Mouse (Mus musculus): ENCODE data around the gene Usf2. TPM values are rescaled to one million over a fixed set of nuclear protein-coding genes. Genes with fewer than 3 reads are reported as not detected.

The Usf2 gene
- polyA plus RNA-seq, 1 experiment from 2014 or later = 17.2 TPM

DNA sequence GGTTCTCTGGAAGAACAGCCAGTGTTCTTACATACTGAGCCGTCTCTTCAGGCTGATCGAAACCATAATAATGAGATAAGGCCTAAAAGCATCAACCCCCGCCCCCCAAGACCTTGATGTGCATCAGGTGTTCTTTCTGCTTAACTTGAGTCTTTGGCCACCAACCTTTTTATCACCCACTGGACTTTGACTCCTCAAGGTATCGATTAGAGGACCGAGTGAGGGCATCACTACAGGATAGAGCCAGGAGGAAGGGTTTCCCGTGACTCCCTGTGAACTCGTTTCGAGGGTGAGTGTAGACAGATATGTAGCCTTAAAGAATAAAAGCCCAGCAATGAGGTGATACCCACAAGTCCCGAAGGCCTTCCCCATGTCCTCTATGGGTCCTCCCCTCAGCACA is 28.8 kb upstream of the Usf2 start:
- no peak overlapping the region for H3K4me3 ChIP-seq (ENCODE audit: control insufficient read depth in 1 of 2, insufficient read depth in 1 of 2, low read depth in 1 of 2, low read length in 2 of 2)
- H3K9me3 ChIP-seq (ENCODE audit: control insufficient read depth, low read length) = 0 out of 2 replicates have a peak, but pooled peaks cover 3% of the 10 kb centered on the region
- no peak overlapping the region for H3K9ac ChIP-seq (ENCODE audit: low read length)
- no peak overlapping the region for H3K27ac ChIP-seq (replicated peaks in 1 of 2; ENCODE audit: control insufficient read depth in 1 of 2, insufficient read depth in 1 of 2, low read depth in 2 of 2, low read length in 2 of 2)
- no peaks in the 10 kb centered on the region for H3K36me3 ChIP-seq (ENCODE audit: control insufficient read depth, insufficient read depth, low read length)
- H3K4me2 ChIP-seq (ENCODE audit: low read length) = no peak overlapping the region
- H3K4me1 ChIP-seq (ENCODE audit: control insufficient read depth in 2 of 2, insufficient read depth in 2 of 2, low read length in 2 of 2) = no peaks in the 10 kb centered on the region
- H3K27me3 ChIP-seq (ENCODE audit: control insufficient read depth, insufficient read depth, low read length) = no peaks in the 10 kb centered on the region
- WGBS = 80% methylated on average over 9 of the region's 9 CpGs
- ATAC-seq (ENCODE audit: insufficient number of reproducible peaks, insufficient read depth, low FRiP score, low read depth) = no peak

DNA sequence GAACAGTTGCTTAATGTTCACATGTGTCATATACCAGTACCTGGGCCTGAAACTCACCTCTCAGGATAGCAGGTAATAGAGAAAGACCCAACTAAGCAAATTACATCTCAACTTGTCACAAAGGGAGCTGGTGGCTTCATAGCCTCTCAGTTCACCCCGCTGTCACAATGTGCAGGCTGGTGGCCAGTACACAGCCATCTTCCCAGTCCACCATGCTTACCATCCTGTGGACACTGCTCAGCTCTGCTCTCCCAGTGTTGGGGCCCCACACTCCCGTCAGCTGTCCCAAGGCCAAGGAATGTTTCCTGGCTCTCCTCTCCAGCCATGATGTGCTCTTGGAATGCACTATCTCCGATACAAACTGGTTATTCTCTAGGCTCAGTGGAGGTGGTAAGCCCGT is 25.1 kb upstream of the Usf2 start:
- no peak overlapping the region for H3K4me2 ChIP-seq (ENCODE audit: low read length)
- WGBS = 80% methylated on average over 4 of the region's 4 CpGs
- no peaks in the 10 kb centered on the region for H3K27me3 ChIP-seq (ENCODE audit: control insufficient read depth, insufficient read depth, low read length)
- H3K4me1 ChIP-seq (ENCODE audit: control insufficient read depth in 2 of 2, insufficient read depth in 2 of 2, low read length in 2 of 2) = no peaks in the 10 kb centered on the region
- ATAC-seq (ENCODE audit: insufficient number of reproducible peaks, insufficient read depth, low FRiP score, low read depth) = no peak
- no peak overlapping the region for H3K9ac ChIP-seq (ENCODE audit: low read length)
- no peak overlapping the region for H3K4me3 ChIP-seq (ENCODE audit: control insufficient read depth in 1 of 2, insufficient read depth in 1 of 2, low read depth in 1 of 2, low read length in 2 of 2)
- no peak overlapping the region for H3K27ac ChIP-seq (replicated peaks in 1 of 2; ENCODE audit: control insufficient read depth in 1 of 2, insufficient read depth in 1 of 2, low read depth in 2 of 2, low read length in 2 of 2)
- no peaks in the 10 kb centered on the region for H3K36me3 ChIP-seq (ENCODE audit: control insufficient read depth, insufficient read depth, low read length)
- H3K9me3 ChIP-seq (ENCODE audit: control insufficient read depth, low read length) = 0 out of 2 replicates have a peak, but pooled peaks cover 5% of the 10 kb centered on the region

DNA sequence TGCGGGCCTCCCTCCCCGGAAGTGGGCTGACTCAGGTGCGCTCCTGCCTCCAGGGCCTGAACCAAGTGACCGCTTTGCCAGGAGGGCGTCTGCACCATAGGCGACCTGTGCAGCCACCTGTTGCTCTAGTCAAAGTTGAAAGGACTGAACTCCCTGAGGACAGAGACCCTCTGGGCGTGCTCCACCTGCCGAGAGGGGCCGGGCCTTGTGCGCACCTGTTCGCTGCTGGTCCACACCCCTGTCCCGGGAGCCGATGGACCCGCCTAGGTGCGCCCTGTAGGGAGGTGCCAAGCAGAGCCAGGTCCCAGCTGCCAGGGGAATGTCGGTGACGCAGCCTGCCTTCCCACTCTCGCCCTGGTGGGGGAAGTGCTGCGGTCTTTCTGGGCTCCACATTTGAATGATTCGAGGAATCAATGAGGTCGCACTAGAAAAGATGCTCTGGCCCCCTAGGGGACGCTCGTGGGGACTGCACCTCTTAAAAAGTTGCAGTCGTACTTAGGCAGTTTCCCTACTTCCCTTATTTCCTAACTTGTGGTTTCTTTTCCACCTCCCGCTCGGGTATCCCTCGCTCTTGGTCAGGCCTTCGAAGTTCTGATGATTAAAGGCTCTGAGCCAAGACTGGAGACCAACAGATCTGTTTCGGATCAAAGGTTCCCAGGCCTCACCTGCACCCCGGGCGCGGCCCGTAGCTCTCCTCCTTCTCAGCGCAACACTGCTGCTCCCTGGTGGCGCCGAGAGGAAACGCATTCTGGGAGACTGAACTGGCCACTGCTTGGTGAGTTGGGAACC is 17.1 kb upstream of the Usf2 start, which contains the start of gene Fam187b:
Gene Fam187b (plus strand): TSS at position 290 of the 789 bp plus-strand sequence.
- Histone ChIP-seq H3K4me1 (ENCODE audit: control insufficient read depth in 2 of 2, insufficient read depth in 2 of 2, low read length in 2 of 2) (peaks cover 9 to 10% of the 10 kb centered on the region in 2 experiments; a peak in 2 of 4 replicates), H3K4me3 (ENCODE audit: control insufficient read depth in 1 of 2, insufficient read depth in 1 of 2, low read depth in 1 of 2, low read length in 2 of 2) (peak within 1 kb of the TSS; percentile 40 to 44), H3K36me3 (ENCODE audit: control insufficient read depth, insufficient read depth, low read length) (no peaks in the 10 kb centered on the region), H3K27me3 (ENCODE audit: control insufficient read depth, insufficient read depth, low read length) (peaks cover 22% of the 10 kb centered on the region), H3K4me2 (ENCODE audit: low read length) (peak within 1 kb of the TSS; percentile 83), H3K27ac (replicated peaks in 1 of 2; ENCODE audit: control insufficient read depth in 1 of 2, insufficient read depth in 1 of 2, low read depth in 2 of 2, low read length in 2 of 2) (no peak within 1 kb of the TSS), H3K9ac (ENCODE audit: low read length) (peak within 1 kb of the TSS; percentile 56), H3K9me3 (ENCODE audit: control insufficient read depth, low read length) (no peaks in the 10 kb centered on the region)
- peak; percentile 66 for ATAC-seq (ENCODE audit: insufficient number of reproducible peaks, insufficient read depth, low FRiP score, low read depth)
- WGBS = 0% methylated on average over 34 of the region's 37 CpGs

DNA sequence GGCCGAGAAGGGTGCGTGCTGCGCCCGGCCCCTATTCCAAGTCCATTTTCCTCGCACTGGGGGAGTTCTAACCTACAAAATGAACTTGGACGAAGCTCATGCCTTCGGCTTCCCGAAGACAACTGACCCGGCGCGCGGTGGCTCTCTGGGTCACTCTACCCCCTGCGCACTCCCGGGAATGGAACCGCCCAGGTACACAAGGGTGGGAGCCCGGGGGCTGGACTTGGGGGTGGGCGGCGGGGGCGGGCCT is 16.6 kb upstream of the Usf2 start, which contains the start of gene Lsr:
Gene Lsr (minus strand): TSS at position 214 of the 250 bp plus-strand sequence.
- ATAC-seq (ENCODE audit: insufficient number of reproducible peaks, insufficient read depth, low FRiP score, low read depth) = no peak
- peaks cover 22% of the 10 kb centered on the region for H3K27me3 ChIP-seq (ENCODE audit: control insufficient read depth, insufficient read depth, low read length)
- peak within 1 kb of the TSS; percentile 40 to 44 for H3K4me3 ChIP-seq (ENCODE audit: control insufficient read depth in 1 of 2, insufficient read depth in 1 of 2, low read depth in 1 of 2, low read length in 2 of 2)
- H3K4me1 ChIP-seq (ENCODE audit: control insufficient read depth in 2 of 2, insufficient read depth in 2 of 2, low read length in 2 of 2) = peaks cover 9 to 10% of the 10 kb centered on the region in 2 experiments; a peak in 2 of 4 replicates
- H3K27ac ChIP-seq (replicated peaks in 1 of 2; ENCODE audit: control insufficient read depth in 1 of 2, insufficient read depth in 1 of 2, low read depth in 2 of 2, low read length in 2 of 2) = no peak within 1 kb of the TSS
- 2% methylated on average over 18 of the region's 19 CpGs for WGBS
- peak within 1 kb of the TSS; percentile 56 for H3K9ac ChIP-seq (ENCODE audit: low read length)
- H3K9me3 ChIP-seq (ENCODE audit: control insufficient read depth, low read length) = no peaks in the 10 kb centered on the region
- no peaks in the 10 kb centered on the region for H3K36me3 ChIP-seq (ENCODE audit: control insufficient read depth, insufficient read depth, low read length)
- peak within 1 kb of the TSS; percentile 83 for H3K4me2 ChIP-seq (ENCODE audit: low read length)

DNA sequence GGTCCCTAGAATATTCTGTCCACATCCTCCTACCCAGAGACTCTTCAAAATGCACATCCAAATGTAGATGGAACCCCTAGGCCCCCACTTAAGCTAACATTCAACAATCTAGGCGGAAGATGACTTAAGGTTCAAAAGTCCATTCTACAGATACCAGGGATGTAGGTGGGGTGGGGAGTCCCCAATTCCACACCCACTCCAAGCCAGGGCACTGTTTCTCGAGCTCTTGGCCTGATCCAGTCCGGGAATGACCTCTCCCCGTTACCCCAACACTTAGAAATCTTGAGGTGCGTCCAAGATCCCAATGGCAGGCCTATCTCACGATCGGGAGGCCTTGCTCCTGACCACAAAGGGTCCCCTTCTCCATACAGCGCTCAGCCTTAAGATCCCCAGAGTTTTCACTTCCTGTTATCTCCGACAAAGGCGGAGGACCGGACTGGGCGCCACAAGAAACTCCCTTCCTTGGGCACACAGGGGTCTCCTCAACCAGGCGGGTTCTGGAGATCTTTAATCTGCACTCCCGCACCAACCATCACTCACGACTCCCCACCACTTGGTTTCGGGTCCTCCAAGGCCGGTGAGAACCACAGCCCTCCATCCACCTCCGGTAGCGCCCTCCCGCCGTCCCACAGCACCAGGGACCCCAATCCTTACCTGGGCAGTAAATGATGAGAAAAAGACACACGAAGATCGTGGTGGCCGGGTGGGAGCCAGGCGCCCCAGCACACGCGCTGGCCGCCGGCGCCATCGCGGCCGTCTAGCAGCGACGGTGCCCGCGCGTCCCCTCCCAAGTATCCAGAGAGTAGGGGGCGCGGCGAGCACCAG is 16.0 kb upstream of the Usf2 start:
- peak overlapping the region; percentile 83 for H3K4me2 ChIP-seq (ENCODE audit: low read length)
- no peaks in the 10 kb centered on the region for H3K9me3 ChIP-seq (ENCODE audit: control insufficient read depth, low read length)
- H3K4me1 ChIP-seq (ENCODE audit: control insufficient read depth in 2 of 2, insufficient read depth in 2 of 2, low read length in 2 of 2) = peaks cover 9 to 10% of the 10 kb centered on the region in 2 experiments; a peak in 2 of 4 replicates
- H3K9ac ChIP-seq (ENCODE audit: low read length) = peak overlapping the region; percentile 56
- H3K36me3 ChIP-seq (ENCODE audit: control insufficient read depth, insufficient read depth, low read length) = no peaks in the 10 kb centered on the region
- 7% methylated on average over 41 of the region's 41 CpGs for WGBS
- no peak for ATAC-seq (ENCODE audit: insufficient number of reproducible peaks, insufficient read depth, low FRiP score, low read depth)
- peaks cover 22% of the 10 kb centered on the region for H3K27me3 ChIP-seq (ENCODE audit: control insufficient read depth, insufficient read depth, low read length)
- H3K4me3 ChIP-seq (ENCODE audit: control insufficient read depth in 1 of 2, insufficient read depth in 1 of 2, low read depth in 1 of 2, low read length in 2 of 2) = peak overlapping the region; percentile 40 to 44
- no peak overlapping the region for H3K27ac ChIP-seq (replicated peaks in 1 of 2; ENCODE audit: control insufficient read depth in 1 of 2, insufficient read depth in 1 of 2, low read depth in 2 of 2, low read length in 2 of 2)

DNA sequence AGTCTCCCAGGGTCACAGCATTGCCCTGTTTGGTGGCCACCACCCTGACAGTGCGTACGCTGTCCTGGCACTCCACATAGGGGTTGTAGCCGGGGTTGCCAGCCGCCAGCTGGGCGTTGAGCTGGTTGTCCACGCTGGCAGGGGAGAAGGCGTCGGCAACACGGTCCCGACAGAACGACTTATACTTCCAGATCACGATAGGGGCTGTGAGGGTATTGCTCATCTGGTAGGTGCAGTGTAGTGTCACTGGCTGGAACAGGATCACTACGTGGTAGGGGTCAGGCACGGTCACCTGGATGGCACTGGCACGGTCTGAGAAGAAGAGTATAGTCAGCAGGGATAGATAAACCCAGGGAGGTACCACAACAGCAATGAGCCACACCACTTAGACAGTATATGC is 15.3 kb upstream of the Usf2 start:
- Histone ChIP-seq H3K27ac (replicated peaks in 1 of 2; ENCODE audit: control insufficient read depth in 1 of 2, insufficient read depth in 1 of 2, low read depth in 2 of 2, low read length in 2 of 2) (no peak overlapping the region), H3K4me1 (ENCODE audit: control insufficient read depth in 2 of 2, insufficient read depth in 2 of 2, low read length in 2 of 2) (peaks cover 9 to 10% of the 10 kb centered on the region in 2 experiments; a peak in 2 of 4 replicates), H3K9ac (ENCODE audit: low read length) (no peak overlapping the region), H3K36me3 (ENCODE audit: control insufficient read depth, insufficient read depth, low read length) (no peaks in the 10 kb centered on the region), H3K27me3 (ENCODE audit: control insufficient read depth, insufficient read depth, low read length) (peaks cover 22% of the 10 kb centered on the region), H3K9me3 (ENCODE audit: control insufficient read depth, low read length) (no peaks in the 10 kb centered on the region), H3K4me3 (ENCODE audit: control insufficient read depth in 1 of 2, insufficient read depth in 1 of 2, low read depth in 1 of 2, low read length in 2 of 2) (no peak overlapping the region), H3K4me2 (ENCODE audit: low read length) (no peak overlapping the region)
- ATAC-seq (ENCODE audit: insufficient number of reproducible peaks, insufficient read depth, low FRiP score, low read depth) = no peak
- 87% methylated on average over 15 of the region's 15 CpGs for WGBS

DNA sequence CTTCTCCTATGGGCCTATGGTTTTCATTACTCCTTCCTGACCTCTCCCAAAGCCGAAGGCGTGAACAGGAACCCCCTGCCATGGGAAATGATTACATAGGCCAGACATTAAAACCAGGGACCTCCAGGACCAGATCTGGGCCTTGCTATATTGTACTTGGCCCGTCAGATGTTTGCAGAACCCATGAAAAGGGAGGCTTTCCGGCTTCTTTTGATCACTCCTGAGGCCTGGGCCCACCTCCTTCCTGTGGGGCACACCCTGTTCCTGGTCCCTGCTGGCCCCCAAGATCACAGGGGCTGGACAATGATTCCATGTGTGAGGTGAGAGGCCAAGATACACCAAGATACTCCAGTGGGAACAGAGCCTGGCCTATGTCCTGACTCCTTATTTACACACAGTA is 12.6 kb upstream of the Usf2 start:
- no peaks in the 10 kb centered on the region for H3K9me3 ChIP-seq (ENCODE audit: control insufficient read depth, low read length)
- H3K4me2 ChIP-seq (ENCODE audit: low read length) = no peak overlapping the region
- H3K4me1 ChIP-seq (ENCODE audit: control insufficient read depth in 2 of 2, insufficient read depth in 2 of 2, low read length in 2 of 2) = peaks cover 9 to 10% of the 10 kb centered on the region in 2 experiments; a peak in 2 of 4 replicates
- peak; percentile 40; the same call in 1 of the 2 replicates for ATAC-seq (ENCODE audit: insufficient number of reproducible peaks, insufficient read depth, low FRiP score, low read depth)
- 76% methylated on average over 4 of the region's 4 CpGs for WGBS
- H3K9ac ChIP-seq (ENCODE audit: low read length) = no peak overlapping the region
- no peak overlapping the region for H3K4me3 ChIP-seq (ENCODE audit: control insufficient read depth in 1 of 2, insufficient read depth in 1 of 2, low read depth in 1 of 2, low read length in 2 of 2)
- H3K27me3 ChIP-seq (ENCODE audit: control insufficient read depth, insufficient read depth, low read length) = peaks cover 22% of the 10 kb centered on the region
- H3K36me3 ChIP-seq (ENCODE audit: control insufficient read depth, insufficient read depth, low read length) = no peaks in the 10 kb centered on the region
- H3K27ac ChIP-seq (replicated peaks in 1 of 2; ENCODE audit: control insufficient read depth in 1 of 2, insufficient read depth in 1 of 2, low read depth in 2 of 2, low read length in 2 of 2) = no peak overlapping the region
